Mouse (Mus musculus): ENCODE measurements around the gene Tmem254c. TPM values are rescaled to one million over a fixed set of nuclear protein-coding genes. Genes with fewer than 3 reads are reported as not detected.

Tmem254c gene
- total RNA-seq, 2 experiments from 2014 or later = not detected

Other genes with a start within 250 kb of the Tmem254c start
- gene Anxa11, start 225.2 kb downstream of the Tmem254c start, total RNA-seq (2015; ENCODE audit: low replicate concordance) = 12.3 and 26.0 TPM in 2 replicates
- gene Anxa11, start 225.2 kb downstream of the Tmem254c start, total RNA-seq (2017; ENCODE audit: low replicate concordance) = 2.1 and 5.1 TPM in 2 replicates
- gene Plac9a, start 164.3 kb downstream of the Tmem254c start, total RNA-seq (2015; ENCODE audit: low replicate concordance) = not detected in 2 replicates
- gene Plac9a, start 164.3 kb downstream of the Tmem254c start, total RNA-seq (2017; ENCODE audit: low replicate concordance) = not detected in 2 replicates
- gene Tmem254a, start 139.7 kb downstream of the Tmem254c start, total RNA-seq (2015; ENCODE audit: low replicate concordance) = 2.9 and 11.3 TPM in 2 replicates
- gene Tmem254a, start 139.7 kb downstream of the Tmem254c start, total RNA-seq (2017; ENCODE audit: low replicate concordance) = not detected in 2 replicates
- gene Cphx1, start 129.1 kb downstream of the Tmem254c start, total RNA-seq (2015; ENCODE audit: low replicate concordance) = not detected in 2 replicates
- not detected in 2 replicates for gene Cphx1, start 129.1 kb downstream of the Tmem254c start, total RNA-seq (2017; ENCODE audit: low replicate concordance)
- gene Duxbl1, start 88.8 kb downstream of the Tmem254c start, total RNA-seq (2015; ENCODE audit: low replicate concordance) = not detected in 2 replicates
- gene Duxbl1, start 88.8 kb downstream of the Tmem254c start, total RNA-seq (2017; ENCODE audit: low replicate concordance) = not detected in 2 replicates
- 1.7 TPM in 1 of 2 replicates, not detected in the other for gene Gm9780, start 24.6 kb downstream of the Tmem254c start, total RNA-seq (2015; ENCODE audit: low replicate concordance)
- 0.64 TPM in 1 of 2 replicates, not detected in the other for gene Gm9780, start 24.6 kb downstream of the Tmem254c start, total RNA-seq (2017; ENCODE audit: low replicate concordance)
- not detected in 2 replicates for gene Cphx2, start 14.2 kb upstream of the Tmem254c start, total RNA-seq (2015; ENCODE audit: low replicate concordance)
- gene Cphx2, start 14.2 kb upstream of the Tmem254c start, total RNA-seq (2017; ENCODE audit: low replicate concordance) = not detected in 2 replicates
- not detected in 2 replicates for gene Cphx3, start 14.9 kb upstream of the Tmem254c start, total RNA-seq (2015; ENCODE audit: low replicate concordance)
- not detected in 2 replicates for gene Cphx3, start 14.9 kb upstream of the Tmem254c start, total RNA-seq (2017; ENCODE audit: low replicate concordance)
- gene Duxbl2, start 51.0 kb upstream of the Tmem254c start, total RNA-seq (2015; ENCODE audit: low replicate concordance) = not detected in 2 replicates
- gene Duxbl2, start 51.0 kb upstream of the Tmem254c start, total RNA-seq (2017; ENCODE audit: low replicate concordance) = not detected in 2 replicates
- not detected in 2 replicates for gene Plac9b, start 115.1 kb upstream of the Tmem254c start, total RNA-seq (2015; ENCODE audit: low replicate concordance)
- gene Plac9b, start 115.1 kb upstream of the Tmem254c start, total RNA-seq (2017; ENCODE audit: low replicate concordance) = not detected in 2 replicates
- not detected in 2 replicates for gene Tmem254b, start 139.7 kb upstream of the Tmem254c start, total RNA-seq (2015; ENCODE audit: low replicate concordance)
- 4.4 TPM in 1 of 2 replicates, not detected in the other for gene Tmem254b, start 139.7 kb upstream of the Tmem254c start, total RNA-seq (2017; ENCODE audit: low replicate concordance)
- gene Duxbl3, start 190.6 kb upstream of the Tmem254c start, total RNA-seq (2015; ENCODE audit: low replicate concordance) = not detected in 2 replicates
- gene Duxbl3, start 190.6 kb upstream of the Tmem254c start, total RNA-seq (2017; ENCODE audit: low replicate concordance) = not detected in 2 replicates